Mouse (Mus musculus) T-helper 17 cell (primary cell): Measurements from ENCODE around the gene Col27a1.

Experiments used
- in situ Hi-C, 2 experiments: fragments of 300-600 bp; cut with MboI, MseI; formaldehyde crosslinking; loops; 1 replicate in 1 of 2; 2 replicates in 1 of 2; pipeline ENCODE4 v1.15.1; 2025; ENCODE audit warnings: high pct_unique_total_duplicates in 2 of 2

The Col27a1 gene

GRCm38 (mm10) chr4:63308316-63308715 lies 94.5 kb downstream of the Col27a1 start:
- in situ Hi-C loops = loop anchor here (5.0 kb wide), 2 partner anchors 91 to 141 kb away; no protein-coding TSS in a partner anchor

- in situ Hi-C loops = loop anchor here in 1 of 2 experiments (5.0 kb wide), 1 partner anchor 93 kb away; no protein-coding TSS in a partner anchor
Measured at GRCm38 (mm10) chr4:63310247-63310855, 96.5 kb downstream of the Col27a1 start.

GRCm38 (mm10) chr4:63311426-63311825 lies 97.6 kb downstream of the Col27a1 start:
- in situ Hi-C loops = loop anchor here in 1 of 2 experiments (5.0 kb wide), 1 partner anchor 94 kb away; no protein-coding TSS in a partner anchor

- in situ Hi-C loops = loop anchor here in 1 of 2 experiments (5.0 kb wide), 1 partner anchor 97 kb away; no protein-coding TSS in a partner anchor
Measured at GRCm38 (mm10) chr4:63314063-63314462, 100.3 kb downstream of the Col27a1 start.

- in situ Hi-C loops = loop anchor here in 1 of 2 experiments (5.0 kb wide), 1 partner anchor 149 kb away; no protein-coding TSS in a partner anchor
Measured at GRCm38 (mm10) chr4:63316076-63316746, 102.4 kb downstream of the Col27a1 start.

GRCm38 (mm10) chr4:63319566-63319965 lies 105.8 kb downstream of the Col27a1 start:
- in situ Hi-C loops = loop anchor here in 1 of 2 experiments (5.0 kb wide), 1 partner anchor 152 kb away; no protein-coding TSS in a partner anchor

- in situ Hi-C loops = no loop called here
Measured at GRCm38 (mm10) chr4:63323275-63323815, 109.5 kb downstream of the Col27a1 start.

- in situ Hi-C loops = no loop called here
Measured at GRCm38 (mm10) chr4:63333403-63333802, 119.6 kb downstream of the Col27a1 start.

- in situ Hi-C loops = no loop called here
Measured at GRCm38 (mm10) chr4:63338414-63339076, 124.7 kb downstream of the Col27a1 start.

GRCm38 (mm10) chr4:63342491-63342890 lies 128.7 kb downstream of the Col27a1 start:
- in situ Hi-C loops = no loop called here

GRCm38 (mm10) chr4:63343608-63344007 lies 129.8 kb downstream of the Col27a1 start:
- in situ Hi-C loops = no loop called here

GRCm38 (mm10) chr4:63344295-63344694 lies 130.5 kb downstream of the Col27a1 start, which contains the start of gene Orm1:
Orm1 (plus strand) TSS chr4:63344560.
- in situ Hi-C loops = no loop called here

GRCm38 (mm10) chr4:63345261-63345660 lies 131.5 kb downstream of the Col27a1 start:
- in situ Hi-C loops = no loop called here

- in situ Hi-C loops = no loop called here
Measured at GRCm38 (mm10) chr4:63346659-63347058, 132.9 kb downstream of the Col27a1 start.

GRCm38 (mm10) chr4:63348524-63348923 lies 134.7 kb downstream of the Col27a1 start:
- in situ Hi-C loops = no loop called here

GRCm38 (mm10) chr4:63355877-63356665 lies 142.3 kb downstream of the Col27a1 start, which contains the start of gene Orm3:
Orm3 (plus strand) TSS chr4:63356162.
- in situ Hi-C loops = no loop called here

GRCm38 (mm10) chr4:63356981-63357570 lies 143.3 kb downstream of the Col27a1 start:
- in situ Hi-C loops = no loop called here

- in situ Hi-C loops = no loop called here
Measured at GRCm38 (mm10) chr4:63359861-63360260, 146.1 kb downstream of the Col27a1 start.

GRCm38 (mm10) chr4:63362150-63362549 lies 148.3 kb downstream of the Col27a1 start, which contains the start of gene Orm2:
Orm2 (plus strand) TSS chr4:63362449.
- in situ Hi-C loops = no loop called here

GRCm38 (mm10) chr4:63368577-63368976 lies 154.8 kb downstream of the Col27a1 start:
- in situ Hi-C loops = no loop called here
